ENCODE assay signal across 10 mouse cellular contexts in the genomic region with DNA sequence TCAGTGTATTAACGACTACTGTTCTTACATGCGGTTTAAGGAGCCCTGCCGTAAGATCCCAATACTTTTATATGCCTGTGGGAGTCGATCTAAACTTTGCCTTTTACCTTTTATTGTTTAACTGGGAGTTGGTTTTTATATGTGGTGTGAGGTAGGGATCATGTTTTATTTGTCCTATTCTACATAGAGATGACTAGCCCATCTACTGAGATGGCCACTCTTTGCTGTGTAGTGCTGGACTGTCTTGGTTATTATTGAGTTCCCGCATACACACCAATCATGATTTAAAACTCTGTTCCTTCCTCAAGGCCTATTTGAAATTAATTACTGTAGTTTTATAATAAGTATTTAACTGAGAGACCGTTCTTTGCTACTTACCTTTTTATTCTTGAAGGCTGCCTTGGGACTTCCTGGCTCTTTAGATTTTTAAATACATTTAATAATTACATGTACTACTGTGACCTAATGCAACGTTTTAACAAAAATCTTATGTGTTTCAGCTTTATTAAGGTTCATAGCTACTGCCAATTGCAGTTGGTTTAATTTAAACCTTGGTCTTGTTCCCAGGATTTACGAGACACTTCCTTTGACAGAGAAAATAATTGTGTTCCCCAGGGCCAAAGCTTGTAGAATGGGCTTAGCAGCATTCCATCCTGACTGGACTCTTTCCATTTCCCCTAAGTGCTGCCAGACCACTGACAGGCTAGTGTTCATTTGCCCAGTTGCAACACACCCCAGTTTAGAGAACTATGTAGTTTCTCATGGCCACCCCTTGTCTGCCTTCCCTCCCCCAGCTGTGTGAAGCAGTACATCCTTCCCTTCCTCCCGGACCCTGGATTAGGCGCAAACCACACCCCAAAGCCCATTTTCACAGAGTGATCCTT. TPM values are rescaled to one million over a fixed set of nuclear protein-coding genes. Genes with fewer than 3 reads are reported as not detected.
DNase-seq lines count a peak whose midpoint lies in the region; ATAC-seq lines count a peak whose summit lies in the region.
"Had no signal": no experiment of that assay in that cellular context is flagged by ENCODE, and none has a peak within 500 bp of the region (broad histone marks: within the 10 kb centered on the region; RNA-seq: fewer than 3 reads in every experiment).

No protein-coding gene starts in this region.

- 31% methylated on average over 10 of the region's 10 CpGs for WGBS in limb, embryonic 12.5 days
- WGBS in neural tube, embryonic 15.5 days, result 72% methylated on average over 10 of the region's 10 CpGs

- no peak overlapping the region for H3K9ac ChIP-seq in limb, embryonic 12.5 days (replicated peaks)
- H3K9ac ChIP-seq in neural tube, embryonic 15.5 days (replicated peaks), result no peak overlapping the region
- H3K9ac ChIP-seq: embryonic facial prominence, embryonic 12.5 days had no signal

- H3K27me3 ChIP-seq in limb, embryonic 12.5 days, result no peaks in the 10 kb centered on the region
- H3K27me3 ChIP-seq in neural tube, embryonic 15.5 days (replicated peaks), result no peaks in the 10 kb centered on the region
- H3K27me3 ChIP-seq: embryonic facial prominence, embryonic 12.5 days; megakaryocyte, embryonic 14.5 days had no signal

- no peak overlapping the region for H3K4me3 ChIP-seq in limb, embryonic 12.5 days (replicated peaks)
- no peak overlapping the region for H3K4me3 ChIP-seq in neural tube, embryonic 15.5 days (replicated peaks)
- H3K4me3 ChIP-seq: embryonic facial prominence, embryonic 12.5 days; megakaryocyte, embryonic 14.5 days had no signal

- H3K4me2 ChIP-seq in limb, embryonic 12.5 days, result no peak overlapping the region
- H3K4me2 ChIP-seq in neural tube, embryonic 15.5 days, result no peak overlapping the region
- H3K4me2 ChIP-seq: embryonic facial prominence, embryonic 12.5 days had no signal

- DNase-seq in gastrocnemius, postnatal 10 days, result peak; percentile 15
- DNase-seq in gastrocnemius, adult 8-10 months (ENCODE audit: low spot score in 2 of 2), result no peak
- DNase-seq in 3T3-L1 (ENCODE audit: low read depth, low spot score), result peak; percentile 79
- peak; percentile 87 for DNase-seq in fibroblast of lung, adult 2 months (ENCODE audit: low read depth)
- DNase-seq in embryo, embryonic 10 days (ENCODE audit: low spot score), result no peak
- no peak for DNase-seq in layer of hippocampus, adult 18-20 months (ENCODE audit: low spot score in 2 of 2)

- H3K36me3 ChIP-seq in limb, embryonic 12.5 days, result no peaks in the 10 kb centered on the region
- no peaks in the 10 kb centered on the region for H3K36me3 ChIP-seq in neural tube, embryonic 15.5 days
- H3K36me3 ChIP-seq: embryonic facial prominence, embryonic 12.5 days had no signal

- peaks cover 19% of the 10 kb centered on the region for H3K4me1 ChIP-seq in limb, embryonic 12.5 days (replicated peaks)
- H3K4me1 ChIP-seq in neural tube, embryonic 15.5 days, result peaks cover 4% of the 10 kb centered on the region; the same call in 1 of the 2 replicates

- H3K27ac ChIP-seq in limb, embryonic 12.5 days, result peak overlapping the region; percentile 75; the same call in 1 of the 2 replicates
- H3K27ac ChIP-seq in neural tube, embryonic 15.5 days (replicated peaks), result no peak overlapping the region
- H3K27ac ChIP-seq: embryonic facial prominence, embryonic 12.5 days had no signal

- no peaks in the 10 kb centered on the region for H3K9me3 ChIP-seq in limb, embryonic 12.5 days
- H3K9me3 ChIP-seq in neural tube, embryonic 15.5 days (replicated peaks), result no peaks in the 10 kb centered on the region
- H3K9me3 ChIP-seq: embryonic facial prominence, embryonic 12.5 days; megakaryocyte, embryonic 14.5 days had no signal

- ATAC-seq in limb, embryonic 12.5 days (ENCODE audit: insufficient number of reproducible peaks, insufficient read depth, low FRiP score, low TSS enrichment, low read depth), result peak; percentile 82
- no peak for ATAC-seq in neural tube, embryonic 15.5 days (ENCODE audit: low FRiP score)

RNA-seq across cellular contexts. Expression of gene Gpr83, which starts 17.9 kb away (rescaled TPM):
- under 1 TPM in 1 of 2 experiments, not detected in 1; 0.16 TPM for total RNA-seq in gastrocnemius, postnatal 10 days (2021)
- not detected for total RNA-seq in gastrocnemius, adult 8-10 months (2022)
- polyA plus RNA-seq in limb, embryonic 12.5 days (2016; fragmentation: Nextera tagmentation; extraction: Ambion mirVana), result 0.60 and 0.63 TPM in 2 replicates
- polyA plus RNA-seq in neural tube, embryonic 15.5 days (2015; fragmentation: Nextera tagmentation; extraction: Ambion mirVana), result 1.1 and 4.4 TPM in 2 replicates
- total RNA-seq in layer of hippocampus, adult 18-20 months (2021), result 10 to 100 TPM; 13.5 to 16.2 TPM

RNA-seq across cellular contexts. Expression of gene Ankrd49, which starts 57.5 kb away (rescaled TPM):
- total RNA-seq in gastrocnemius, postnatal 10 days (2021), result 10 to 100 TPM in 1 of 2 experiments, 1 to 10 TPM in 1; 8.6 to 10.0 TPM
- 1 to 10 TPM; 6.0 to 7.7 (median 7.5) TPM for total RNA-seq in gastrocnemius, adult 8-10 months (2022)
- polyA plus RNA-seq in limb, embryonic 12.5 days (2016; fragmentation: Nextera tagmentation; extraction: Ambion mirVana), result 43.9 and 46.0 TPM in 2 replicates
- polyA plus RNA-seq in neural tube, embryonic 15.5 days (2015; fragmentation: Nextera tagmentation; extraction: Ambion mirVana), result 22.4 and 31.9 TPM in 2 replicates
- 10 to 100 TPM; 13.4 to 14.2 TPM for total RNA-seq in layer of hippocampus, adult 18-20 months (2021)

RNA-seq across cellular contexts. Expression of gene Mre11a, which starts 57.7 kb away (rescaled TPM):
- 10 to 100 TPM; 11.4 to 14.3 TPM for total RNA-seq in gastrocnemius, postnatal 10 days (2021)
- 10 to 100 TPM; 10.8 to 13.5 (median 11.0) TPM for total RNA-seq in gastrocnemius, adult 8-10 months (2022)
- 34.3 and 35.9 TPM in 2 replicates for polyA plus RNA-seq in limb, embryonic 12.5 days (2016; fragmentation: Nextera tagmentation; extraction: Ambion mirVana)
- polyA plus RNA-seq in neural tube, embryonic 15.5 days (2015; fragmentation: Nextera tagmentation; extraction: Ambion mirVana), result 10.8 and 14.3 TPM in 2 replicates
- 10 to 100 TPM; 10.9 to 14.0 TPM for total RNA-seq in layer of hippocampus, adult 18-20 months (2021)

Comparison
In these comparisons a context has a peak if more than half of its experiments do, and no peak if none do; other contexts are left out.
1. DNase-seq: peak in gastrocnemius, postnatal 10 days (single experiment), 3T3-L1 (single experiment) and fibroblast of lung, adult 2 months (single experiment); none in gastrocnemius, adult 8-10 months (0 of 2), embryo, embryonic 10 days (single experiment) and layer of hippocampus, adult 18-20 months (0 of 2).
2. RNA of gene Gpr83, which starts 17.9 kb away (total RNA-seq): 13.5 to 16.2 TPM in layer of hippocampus, adult 18-20 months; 0.16 TPM in gastrocnemius, postnatal 10 days and not detected in gastrocnemius, adult 8-10 months; every median in the first group is over 10 times any median in the second.